Mouse (Mus musculus) layer of hippocampus, postnatal 25 days (tissue): Measurements from ENCODE around the gene Phf19. TPM values are rescaled to one million over a fixed set of nuclear protein-coding genes. Genes with fewer than 3 reads are reported as not detected.

Experiments
- DNase-seq, 2 experiments: peaks; one replicate each; pipeline ENCODE4 v3.0.0; 2022; ENCODE audit warnings: mixed read lengths in 2 of 2, low spot score in 1 of 2; ENCODE audit errors: extremely low spot score in 1 of 2
- total RNA-seq, 2 experiments: library from RNA; stranded (reverse); gene quantifications; 2 replicates each; pipeline ENCODE4 v1.2.3; 2021

Gene Phf19
- 1 to 10 TPM in 1 of 2 experiments, under 1 TPM in 1; 0.76 to 1.7 TPM for total RNA-seq

- no peak for DNase-seq
These were observed at the start of gene Phf19 for GRCm38 (mm10) chr2:34913218-34914068. Gene Phf19 (minus strand): TSS chr2:34914026.

- DNase-seq: no peak
These were observed 49.6 kb upstream of the Phf19 start for GRCm38 (mm10) chr2:34963371-34963956.

GRCm38 (mm10) chr2:34962893-34963292 is 49.1 kb upstream of the Phf19 start:
- no peak for DNase-seq

- DNase-seq: no peak
These were observed 48.4 kb upstream of the Phf19 start for GRCm38 (mm10) chr2:34962211-34962610.

GRCm38 (mm10) chr2:34961481-34962036 is 47.7 kb upstream of the Phf19 start, which contains the start of gene Traf1:
Gene Traf1 (minus strand): TSS chr2:34961772.
- DNase-seq: no peak

GRCm38 (mm10) chr2:34960966-34961365 is 47.1 kb upstream of the Phf19 start:
- DNase-seq: no peak

GRCm38 (mm10) chr2:34960466-34960865 is 46.6 kb upstream of the Phf19 start:
- no peak for DNase-seq

GRCm38 (mm10) chr2:34958582-34958981 is 44.8 kb upstream of the Phf19 start:
- no peak for DNase-seq

GRCm38 (mm10) chr2:34958036-34958435 is 44.2 kb upstream of the Phf19 start:
- DNase-seq: no peak

GRCm38 (mm10) chr2:34957405-34957804 is 43.6 kb upstream of the Phf19 start:
- no peak for DNase-seq

GRCm38 (mm10) chr2:34956941-34957340 is 43.1 kb upstream of the Phf19 start:
- DNase-seq: no peak

GRCm38 (mm10) chr2:34954344-34954743 is 40.5 kb upstream of the Phf19 start:
- no peak for DNase-seq

- DNase-seq: no peak
These were observed 39.8 kb upstream of the Phf19 start for GRCm38 (mm10) chr2:34953547-34954116.

- no peak for DNase-seq
These were observed 39.2 kb upstream of the Phf19 start for GRCm38 (mm10) chr2:34953018-34953417.

- DNase-seq: no peak
These were observed 37.6 kb upstream of the Phf19 start for GRCm38 (mm10) chr2:34951469-34951868.

GRCm38 (mm10) chr2:34948622-34949021 is 34.8 kb upstream of the Phf19 start:
- no peak for DNase-seq

- DNase-seq: no peak
These were observed 32.2 kb upstream of the Phf19 start for GRCm38 (mm10) chr2:34946046-34946445.

- no peak for DNase-seq
These were observed 31.8 kb upstream of the Phf19 start for GRCm38 (mm10) chr2:34945580-34945979.

GRCm38 (mm10) chr2:34944761-34945160 is 30.9 kb upstream of the Phf19 start:
- DNase-seq: no peak

- DNase-seq: no peak
These were observed 29.8 kb upstream of the Phf19 start for GRCm38 (mm10) chr2:34943556-34944120.
